Comparison of ENCODE assay signal across 22 mouse cellular contexts in genomic region chr3:79726506-79727075, GRCm38 (mm10). TPM values are rescaled to one million over a fixed set of nuclear protein-coding genes. Genes with fewer than 3 reads are reported as not detected.
"Had no signal": no experiment of that assay in that cellular context is flagged by ENCODE, and none has a peak within 500 bp of the region (broad histone marks: within the 10 kb centered on the region; RNA-seq: fewer than 3 reads in every experiment).

No protein-coding gene starts in this region.

- ATAC-seq: inflammation-experienced regulatory T-cells, adult 6 months; intestine, embryonic 16.5 days; midbrain, embryonic 15.5 days had no signal

- H3K27me3 ChIP-seq: limb, embryonic 12.5 days; limb, embryonic 15.5 days; midbrain, embryonic 12.5 days; midbrain, embryonic 15.5 days; neural tube, embryonic 12.5 days; neural tube, embryonic 15.5 days had no signal

- H3K4me3 ChIP-seq: limb, embryonic 12.5 days; limb, embryonic 15.5 days; midbrain, embryonic 12.5 days; midbrain, embryonic 15.5 days; neural tube, embryonic 12.5 days; neural tube, embryonic 15.5 days had no signal

- H3K4me1 ChIP-seq: limb, embryonic 12.5 days; limb, embryonic 15.5 days; midbrain, embryonic 12.5 days; midbrain, embryonic 15.5 days; neural tube, embryonic 12.5 days; neural tube, embryonic 15.5 days had no signal

- DNase-seq: kidney, adult 18-20 months; kidney, adult 9 months; kidney, postnatal 36 days; left cerebral cortex, postnatal 4 days; lung, adult 18-20 months; right cerebral cortex, adult 18-20 months; right cerebral cortex, postnatal 14 days; right cerebral cortex, postnatal 4 days; thymus, postnatal 25 days had no signal

- H3K27ac ChIP-seq: limb, embryonic 12.5 days; limb, embryonic 15.5 days; liver, embryonic 14.5 days; macrophage; midbrain, embryonic 12.5 days; midbrain, embryonic 15.5 days; neural tube, embryonic 12.5 days; neural tube, embryonic 15.5 days; stomach, postnatal 0 days had no signal

- H3K4me2 ChIP-seq: limb, embryonic 12.5 days; limb, embryonic 15.5 days; midbrain, embryonic 12.5 days; midbrain, embryonic 15.5 days; neural tube, embryonic 12.5 days; neural tube, embryonic 15.5 days had no signal

- H3K9ac ChIP-seq: limb, embryonic 12.5 days; limb, embryonic 15.5 days; liver, embryonic 14.5 days; midbrain, embryonic 12.5 days; midbrain, embryonic 15.5 days; neural tube, embryonic 12.5 days; neural tube, embryonic 15.5 days had no signal

- H3K36me3 ChIP-seq: limb, embryonic 12.5 days; limb, embryonic 15.5 days; midbrain, embryonic 12.5 days; midbrain, embryonic 15.5 days; neural tube, embryonic 12.5 days; neural tube, embryonic 15.5 days had no signal

- H3K9me3 ChIP-seq: limb, embryonic 12.5 days; limb, embryonic 15.5 days; midbrain, embryonic 12.5 days; midbrain, embryonic 15.5 days; neural tube, embryonic 12.5 days; neural tube, embryonic 15.5 days had no signal

RNA-seq across cellular contexts. Expression of gene Rxfp1, which starts 11.1 kb away (rescaled TPM):
- polyA plus RNA-seq: kidney, embryonic 16.5 days; macrophage; midbrain, embryonic 12.5 days; stomach, embryonic 14.5 days; stomach, postnatal 0 days had no signal
